In the genomic region with DNA sequence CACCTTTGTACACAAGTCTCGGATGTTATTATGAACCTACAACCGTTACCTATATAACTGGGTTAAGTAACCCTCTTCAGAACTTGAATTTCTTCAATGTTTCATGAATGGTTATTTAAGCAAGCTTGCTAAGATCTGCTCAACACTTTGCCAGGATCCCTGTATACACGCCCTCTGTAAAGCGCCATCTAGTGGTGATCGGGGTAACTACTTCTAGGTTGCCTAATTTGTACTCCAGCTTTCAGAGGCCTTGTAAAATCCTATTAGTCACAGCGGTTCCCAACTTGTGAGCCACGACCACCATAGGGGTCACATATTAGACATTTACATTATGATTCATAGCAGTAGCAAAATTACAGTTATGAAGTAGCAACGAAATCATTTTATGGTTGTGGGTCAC, we compare ENCODE assay signal across 9 mouse cellular contexts. TPM values are rescaled to one million over a fixed set of nuclear protein-coding genes. Genes with fewer than 3 reads are reported as not detected.
DNase-seq lines count a peak whose midpoint lies in the region; ATAC-seq and TF ChIP-seq lines count a peak whose summit lies in the region.
"Had no signal": no experiment of that assay in that cellular context is flagged by ENCODE, and none has a peak within 500 bp of the region (broad histone marks: within the 10 kb centered on the region; RNA-seq: fewer than 3 reads in every experiment).

No protein-coding gene starts in this region.

- no peaks in the 10 kb centered on the region for H3K27me3 ChIP-seq in kidney, adult 2 months (replicated peaks; ENCODE audit: control insufficient read depth, insufficient read depth, low read length)
- H3K27me3 ChIP-seq in limb, embryonic 11.5 days (ENCODE audit: control insufficient read depth, insufficient read depth, low read length), result no peaks in the 10 kb centered on the region
- H3K27me3 ChIP-seq in midbrain, postnatal 0 days (ENCODE audit: insufficient read depth, low read length), result no peaks in the 10 kb centered on the region
- H3K27me3 ChIP-seq in splenic B cell, adult 2 months (ENCODE audit: control insufficient read depth, insufficient read depth, low read length, poor library complexity, severe bottlenecking), result no peaks in the 10 kb centered on the region

- H3K9ac ChIP-seq in limb, embryonic 11.5 days (ENCODE audit: low read length), result no peak overlapping the region
- H3K9ac ChIP-seq in midbrain, postnatal 0 days (replicated peaks; ENCODE audit: low read length, poor library complexity, severe bottlenecking), result no peak overlapping the region

- ATAC-seq in limb, embryonic 11.5 days (ENCODE audit: insufficient number of reproducible peaks, low FRiP score, low TSS enrichment, low read depth), result peak; percentile 51; the same call in 1 of the 2 replicates
- ATAC-seq in midbrain, postnatal 0 days (ENCODE audit: low FRiP score), result no peak

- no peak overlapping the region for H3K27ac ChIP-seq in kidney, adult 2 months (ENCODE audit: insufficient read depth, low read depth, low read length)
- no peak overlapping the region for H3K27ac ChIP-seq in limb, embryonic 11.5 days (replicated peaks; ENCODE audit: low read depth, low read length)
- no peak overlapping the region for H3K27ac ChIP-seq in midbrain, postnatal 0 days (ENCODE audit: low read depth, low read length)

- no peaks in the 10 kb centered on the region for H3K9me3 ChIP-seq in limb, embryonic 11.5 days (ENCODE audit: control insufficient read depth, low read length)
- H3K9me3 ChIP-seq in midbrain, postnatal 0 days (ENCODE audit: low read length), result no peaks in the 10 kb centered on the region

- H3K4me3 ChIP-seq in kidney, adult 2 months (ENCODE audit: insufficient read depth, low read depth, low read length), result no peak overlapping the region
- no peak overlapping the region for H3K4me3 ChIP-seq in limb, embryonic 11.5 days (ENCODE audit: low read depth, low read length)
- H3K4me3 ChIP-seq in midbrain, postnatal 0 days (ENCODE audit: low read depth, low read length), result no peak overlapping the region
- H3K4me3 ChIP-seq: erythroblast, embryonic 14.5 days had no signal

- no peak for TF ChIP-seq POLR2A in kidney, adult 2 months (IDR thresholded peaks at IDR 0.05; ENCODE audit: low read depth, low read length)

- WGBS in kidney, adult 2 months, result 24% methylated on average over 8 of the region's 8 CpGs
- 17% methylated on average over 8 of the region's 8 CpGs for WGBS in limb, embryonic 11.5 days
- 20% methylated on average over 8 of the region's 8 CpGs for WGBS in midbrain, postnatal 0 days

- DNase-seq in B cell, adult 2 months, result peak; percentile 82 to 84
- peak; percentile 77 to 95 for DNase-seq in adrenal gland, adult (ENCODE audit: inconsistent age in 2 of 2, low spot score in 1 of 2)
- DNase-seq in embryo, embryonic 10.5 days (ENCODE audit: low spot score), result peak; percentile 86
- DNase-seq in gastrocnemius, postnatal 10 days, result peak; percentile 80
- peak; percentile 71 for DNase-seq in kidney, adult 2 months
- DNase-seq in limb, embryonic 11.5 days (ENCODE audit: low spot score), result peak; percentile 86
- DNase-seq in midbrain, postnatal 0 days (ENCODE audit: low spot score), result peak; percentile 80
- peak; percentile 76 for DNase-seq in splenic B cell, adult 2 months (ENCODE audit: low read depth, low spot score)

- peak; percentile 67 for TF ChIP-seq CTCF in kidney, adult 2 months (conservative IDR thresholded peaks at IDR 0.05; ENCODE audit: insufficient read depth, insufficient read length, low read depth, low read length)
- peak; percentile 90 for TF ChIP-seq CTCF in midbrain, postnatal 0 days (IDR thresholded peaks at IDR 0.05)

- H3K4me1 ChIP-seq in kidney, adult 2 months (ENCODE audit: control insufficient read depth, insufficient read depth, low read length), result peaks cover 6% of the 10 kb centered on the region; the same call in 1 of the 2 replicates
- H3K4me1 ChIP-seq in limb, embryonic 11.5 days (ENCODE audit: control insufficient read depth, insufficient read depth, low read length), result no peaks in the 10 kb centered on the region
- H3K4me1 ChIP-seq in midbrain, postnatal 0 days (ENCODE audit: insufficient read depth, low read length), result peaks cover 3% of the 10 kb centered on the region; the same call in 1 of the 2 replicates

- H3K36me3 ChIP-seq in kidney, adult 2 months (ENCODE audit: control insufficient read depth, insufficient read depth, low read length), result no peaks in the 10 kb centered on the region
- H3K36me3 ChIP-seq in limb, embryonic 11.5 days (ENCODE audit: control insufficient read depth, insufficient read depth, low read length), result no peaks in the 10 kb centered on the region
- H3K36me3 ChIP-seq in midbrain, postnatal 0 days (ENCODE audit: insufficient read depth, low read length), result no peaks in the 10 kb centered on the region
- no peaks in the 10 kb centered on the region for H3K36me3 ChIP-seq in splenic B cell, adult 2 months (ENCODE audit: control insufficient read depth, insufficient read depth, low read length, poor library complexity, severe bottlenecking)

- H3K4me2 ChIP-seq in limb, embryonic 11.5 days (ENCODE audit: low read depth, severe bottlenecking), result no peak overlapping the region
- no peak overlapping the region for H3K4me2 ChIP-seq in midbrain, postnatal 0 days (ENCODE audit: low read depth, low read length, poor library complexity, severe bottlenecking)

RNA-seq across cellular contexts. Expression of gene Ccdc81, which starts 4.5 kb away (rescaled TPM):
- under 1 TPM in 1 of 2 experiments, not detected in 1; 0.09 TPM for total RNA-seq in gastrocnemius, postnatal 10 days (2021)
- not detected in 2 replicates for polyA plus RNA-seq in kidney, adult 2 months (2012; rRNA removed)
- polyA plus RNA-seq in limb, embryonic 11.5 days (2014; fragmentation: Nextera tagmentation; extraction: Ambion mirVana), result not detected in 2 replicates
- total RNA-seq in midbrain, postnatal 0 days (2014; rRNA removed), result 1.3 and 1.4 TPM in 2 replicates
- polyA plus RNA-seq in midbrain, postnatal 0 days (2015; fragmentation: Nextera tagmentation; extraction: Ambion mirVana), result 0.91 and 1.3 TPM in 2 replicates
- polyA plus RNA-seq: erythroblast, embryonic 14.5 days had no signal

RNA-seq across cellular contexts. Expression of gene Hikeshi, which starts 33.1 kb away (rescaled TPM):
- total RNA-seq in gastrocnemius, postnatal 10 days (2021), result 100 to 1,000 TPM in 1 of 2 experiments, 10 to 100 TPM in 1; 97.7 to 106 TPM
- polyA plus RNA-seq in kidney, adult 2 months (2012; rRNA removed), result 69.4 and 84.3 TPM in 2 replicates
- 125 and 149 TPM in 2 replicates for polyA plus RNA-seq in limb, embryonic 11.5 days (2014; fragmentation: Nextera tagmentation; extraction: Ambion mirVana)
- 55.6 and 57.3 TPM in 2 replicates for total RNA-seq in midbrain, postnatal 0 days (2014; rRNA removed)
- polyA plus RNA-seq in midbrain, postnatal 0 days (2015; fragmentation: Nextera tagmentation; extraction: Ambion mirVana), result 123 and 128 TPM in 2 replicates
